Mouse (Mus musculus): ENCODE data around the gene Rps2. TPM values are rescaled to one million over a fixed set of nuclear protein-coding genes. Genes with fewer than 3 reads are reported as not detected.
"Not testable (repeated sequence)": the region's sequence is repeated elsewhere in the genome, so short reads cannot be mapped to it uniquely, and the experiment has no call there.

Gene Rps2
- 657 and 682 TPM in 2 replicates for polyA plus RNA-seq (2015; fragmentation: Nextera tagmentation; extraction: Ambion mirVana)

- no peaks in the 10 kb centered on the region for H3K9me3 ChIP-seq (replicated peaks; ENCODE audit: control insufficient read depth, low read length, poor library complexity, severe bottlenecking)
- ATAC-seq = no peak
- 86% methylated on average over 4 of the region's 4 CpGs for WGBS
- no peak within 1 kb of the TSS; the same call in 1 of the 2 replicates for H3K4me3 ChIP-seq (ENCODE audit: low read depth, low read length)
- peak within 1 kb of the TSS; percentile 47 for H3K4me2 ChIP-seq (ENCODE audit: low read length)
- no peak within 1 kb of the TSS for H3K27ac ChIP-seq (ENCODE audit: low read length)
- no peaks in the 10 kb centered on the region for H3K27me3 ChIP-seq (ENCODE audit: control insufficient read depth, insufficient read depth, low read depth, low read length)
- H3K36me3 ChIP-seq (ENCODE audit: control insufficient read depth, insufficient read depth, low read length) = peaks cover 8% of the 10 kb centered on the region
- H3K4me1 ChIP-seq (ENCODE audit: control insufficient read depth, insufficient read depth, low read length) = peaks cover 17% of the 10 kb centered on the region
- 0 out of 2 replicates have a peak within 1 kb of the TSS, but pooled peaks have one; percentile 89 for H3K9ac ChIP-seq (ENCODE audit: low read depth, low read length)
These were observed at the start of gene Rps2, which contains the start of gene Rnf151 for GRCm38 (mm10) chr17:24717943-24718342. TSS of gene Rps2 (plus strand) at chr17:24718116. TSS of gene Rnf151 (minus strand) at chr17:24718063.

GRCm38 (mm10) chr17:24669214-24669544 is 48.7 kb upstream of the Rps2 start:
- not testable (repeated sequence) for H3K9me3 ChIP-seq (replicated peaks; ENCODE audit: control insufficient read depth, low read length, poor library complexity, severe bottlenecking); H3K27me3 ChIP-seq (ENCODE audit: control insufficient read depth, insufficient read depth, low read depth, low read length); ATAC-seq; H3K36me3 ChIP-seq (ENCODE audit: control insufficient read depth, insufficient read depth, low read length)
- peaks cover 30% of the 10 kb centered on the region for H3K4me1 ChIP-seq (ENCODE audit: control insufficient read depth, insufficient read depth, low read length)
- peak overlapping the region; percentile 98 for H3K4me3 ChIP-seq (ENCODE audit: low read depth, low read length)
- H3K9ac ChIP-seq (ENCODE audit: low read depth, low read length) = peak overlapping the region; percentile 98
- H3K27ac ChIP-seq (ENCODE audit: low read length) = peak overlapping the region; percentile 89
- H3K4me2 ChIP-seq (ENCODE audit: low read length) = peak overlapping the region; percentile 85
- 13% methylated on average over 15 of the region's 15 CpGs for WGBS

- under 1% methylated on average over 54 of the region's 80 CpGs for WGBS
- H3K9me3 ChIP-seq (replicated peaks; ENCODE audit: control insufficient read depth, low read length, poor library complexity, severe bottlenecking) = no peaks in the 10 kb centered on the region
- H3K4me2 ChIP-seq (ENCODE audit: low read length) = peak within 1 kb of the TSS; percentile 85
- no peaks in the 10 kb centered on the region for H3K27me3 ChIP-seq (ENCODE audit: control insufficient read depth, insufficient read depth, low read depth, low read length)
- H3K4me3 ChIP-seq (ENCODE audit: low read depth, low read length) = peak within 1 kb of the TSS; percentile 98
- peak within 1 kb of the TSS; percentile 89 for H3K27ac ChIP-seq (ENCODE audit: low read length)
- ATAC-seq = peak; percentile 98
- peaks cover 30% of the 10 kb centered on the region for H3K4me1 ChIP-seq (ENCODE audit: control insufficient read depth, insufficient read depth, low read length)
- H3K36me3 ChIP-seq (ENCODE audit: control insufficient read depth, insufficient read depth, low read length) = no peaks in the 10 kb centered on the region
- H3K9ac ChIP-seq (ENCODE audit: low read depth, low read length) = peak within 1 kb of the TSS; percentile 98
These were observed 48.2 kb upstream of the Rps2 start, which contains the start of gene Zfp598 for GRCm38 (mm10) chr17:24669545-24670245. TSS of gene Zfp598 (plus strand) at chr17:24669687.

- Histone ChIP-seq H3K4me2 (ENCODE audit: low read length) (peak overlapping the region; percentile 85), H3K4me1 (ENCODE audit: control insufficient read depth, insufficient read depth, low read length) (peaks cover 30% of the 10 kb centered on the region), H3K36me3 (ENCODE audit: control insufficient read depth, insufficient read depth, low read length) (no peaks in the 10 kb centered on the region), H3K27ac (ENCODE audit: low read length) (peak overlapping the region; percentile 89), H3K9me3 (replicated peaks; ENCODE audit: control insufficient read depth, low read length, poor library complexity, severe bottlenecking) (no peaks in the 10 kb centered on the region), H3K9ac (ENCODE audit: low read depth, low read length) (peak overlapping the region; percentile 98), H3K4me3 (ENCODE audit: low read depth, low read length) (peak overlapping the region; percentile 98), H3K27me3 (ENCODE audit: control insufficient read depth, insufficient read depth, low read depth, low read length) (no peaks in the 10 kb centered on the region)
- WGBS = 13% methylated on average over 8 of the region's 8 CpGs
- ATAC-seq = no peak
These were observed 47.6 kb upstream of the Rps2 start for GRCm38 (mm10) chr17:24670246-24670844.

- no peak overlapping the region for H3K4me3 ChIP-seq (ENCODE audit: low read depth, low read length)
- 79% methylated on average over 5 of the region's 5 CpGs for WGBS
- peak overlapping the region; percentile 85 for H3K4me2 ChIP-seq (ENCODE audit: low read length)
- H3K4me1 ChIP-seq (ENCODE audit: control insufficient read depth, insufficient read depth, low read length) = peaks cover 30% of the 10 kb centered on the region
- peak overlapping the region; percentile 45; the same call in 1 of the 2 replicates for H3K9ac ChIP-seq (ENCODE audit: low read depth, low read length)
- H3K9me3 ChIP-seq (replicated peaks; ENCODE audit: control insufficient read depth, low read length, poor library complexity, severe bottlenecking) = no peaks in the 10 kb centered on the region
- H3K27me3 ChIP-seq (ENCODE audit: control insufficient read depth, insufficient read depth, low read depth, low read length) = no peaks in the 10 kb centered on the region
- ATAC-seq = no peak
- no peak overlapping the region for H3K27ac ChIP-seq (ENCODE audit: low read length)
- H3K36me3 ChIP-seq (ENCODE audit: control insufficient read depth, insufficient read depth, low read length) = 0 out of 2 replicates have a peak, but pooled peaks cover under 1% of the 10 kb centered on the region
These were observed 46.6 kb upstream of the Rps2 start for GRCm38 (mm10) chr17:24671346-24671745.

GRCm38 (mm10) chr17:24672141-24672540 is 45.8 kb upstream of the Rps2 start:
- Histone ChIP-seq H3K4me3 (ENCODE audit: low read depth, low read length) (no peak overlapping the region), H3K27ac (ENCODE audit: low read length) (no peak overlapping the region), H3K4me1 (ENCODE audit: control insufficient read depth, insufficient read depth, low read length) (peaks cover 30% of the 10 kb centered on the region), H3K4me2 (ENCODE audit: low read length) (peak overlapping the region; percentile 5; the same call in 1 of the 2 replicates), H3K27me3 (ENCODE audit: control insufficient read depth, insufficient read depth, low read depth, low read length) (no peaks in the 10 kb centered on the region), H3K9me3 (replicated peaks; ENCODE audit: control insufficient read depth, low read length, poor library complexity, severe bottlenecking) (no peaks in the 10 kb centered on the region), H3K9ac (ENCODE audit: low read depth, low read length) (no peak overlapping the region), H3K36me3 (ENCODE audit: control insufficient read depth, insufficient read depth, low read length) (peaks cover 8% of the 10 kb centered on the region)
- 42% methylated on average over 5 of the region's 5 CpGs for WGBS
- ATAC-seq = no peak

- H3K27me3 ChIP-seq (ENCODE audit: control insufficient read depth, insufficient read depth, low read depth, low read length) = no peaks in the 10 kb centered on the region
- ATAC-seq = no peak
- H3K4me3 ChIP-seq (ENCODE audit: low read depth, low read length) = no peak overlapping the region
- no peak overlapping the region for H3K4me2 ChIP-seq (ENCODE audit: low read length)
- WGBS = 79% methylated on average over 7 of the region's 7 CpGs
- H3K27ac ChIP-seq (ENCODE audit: low read length) = no peak overlapping the region
- H3K9ac ChIP-seq (ENCODE audit: low read depth, low read length) = no peak overlapping the region
- no peaks in the 10 kb centered on the region for H3K9me3 ChIP-seq (replicated peaks; ENCODE audit: control insufficient read depth, low read length, poor library complexity, severe bottlenecking)
- H3K36me3 ChIP-seq (ENCODE audit: control insufficient read depth, insufficient read depth, low read length) = peaks cover 25% of the 10 kb centered on the region
- H3K4me1 ChIP-seq (ENCODE audit: control insufficient read depth, insufficient read depth, low read length) = peaks cover 26% of the 10 kb centered on the region
These were observed 43.6 kb upstream of the Rps2 start for GRCm38 (mm10) chr17:24674277-24674676.

GRCm38 (mm10) chr17:24676187-24676586 is 41.7 kb upstream of the Rps2 start:
- H3K4me2 ChIP-seq (ENCODE audit: low read length) = no peak overlapping the region
- peaks cover 40% of the 10 kb centered on the region for H3K36me3 ChIP-seq (ENCODE audit: control insufficient read depth, insufficient read depth, low read length)
- H3K4me3 ChIP-seq (ENCODE audit: low read depth, low read length) = no peak overlapping the region
- 49% methylated on average over 2 of the region's 2 CpGs for WGBS
- no peak overlapping the region for H3K27ac ChIP-seq (ENCODE audit: low read length)
- peaks cover 16% of the 10 kb centered on the region for H3K4me1 ChIP-seq (ENCODE audit: control insufficient read depth, insufficient read depth, low read length)
- H3K9ac ChIP-seq (ENCODE audit: low read depth, low read length) = no peak overlapping the region
- no peaks in the 10 kb centered on the region for H3K9me3 ChIP-seq (replicated peaks; ENCODE audit: control insufficient read depth, low read length, poor library complexity, severe bottlenecking)
- no peaks in the 10 kb centered on the region for H3K27me3 ChIP-seq (ENCODE audit: control insufficient read depth, insufficient read depth, low read depth, low read length)
- no peak for ATAC-seq

GRCm38 (mm10) chr17:24676877-24677276 is 41.0 kb upstream of the Rps2 start:
- no peak overlapping the region for H3K9ac ChIP-seq (ENCODE audit: low read depth, low read length)
- H3K9me3 ChIP-seq (replicated peaks; ENCODE audit: control insufficient read depth, low read length, poor library complexity, severe bottlenecking) = no peaks in the 10 kb centered on the region
- no peak overlapping the region for H3K4me3 ChIP-seq (ENCODE audit: low read depth, low read length)
- 97% methylated on average over 5 of the region's 5 CpGs for WGBS
- no peak overlapping the region for H3K27ac ChIP-seq (ENCODE audit: low read length)
- H3K4me1 ChIP-seq (ENCODE audit: control insufficient read depth, insufficient read depth, low read length) = peaks cover 9% of the 10 kb centered on the region
- H3K27me3 ChIP-seq (ENCODE audit: control insufficient read depth, insufficient read depth, low read depth, low read length) = no peaks in the 10 kb centered on the region
- ATAC-seq = no peak
- peaks cover 40% of the 10 kb centered on the region for H3K36me3 ChIP-seq (ENCODE audit: control insufficient read depth, insufficient read depth, low read length)
- H3K4me2 ChIP-seq (ENCODE audit: low read length) = no peak overlapping the region
